Comparison of ENCODE assay signal across 1 mouse cellular context in the genomic region with DNA sequence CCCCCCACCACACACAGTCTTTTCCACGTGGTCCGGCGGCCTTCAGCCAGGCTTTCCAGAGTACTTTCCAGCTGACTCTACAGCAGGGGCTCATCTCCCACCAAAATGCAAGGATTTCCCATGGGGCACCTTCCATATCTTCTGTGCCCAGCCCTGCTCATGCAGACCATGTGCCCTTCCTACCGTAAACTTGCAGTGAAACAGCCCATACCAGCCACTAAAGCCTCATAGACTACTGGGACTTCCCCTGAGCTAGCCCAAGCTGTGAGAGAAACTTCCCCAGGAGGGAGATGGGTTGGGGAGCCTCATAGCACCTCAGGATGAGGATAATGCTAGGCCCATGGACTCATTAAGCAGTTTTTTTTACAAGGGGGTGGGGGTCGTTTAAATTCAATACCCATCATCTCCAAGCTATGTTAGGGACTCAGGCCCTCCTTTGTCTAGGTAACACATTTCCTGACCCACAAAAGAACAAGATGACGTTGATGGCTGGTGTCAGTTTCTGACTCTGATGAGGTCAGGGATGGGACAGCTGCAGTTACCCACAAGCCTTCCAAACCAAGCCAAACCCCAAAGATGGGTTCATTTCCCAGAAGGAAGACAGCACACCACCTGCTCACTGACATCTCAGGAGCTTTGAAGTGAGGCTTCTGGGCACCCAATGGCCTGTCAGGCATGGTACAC.
TF ChIP-seq lines count a peak whose summit lies in the region.

No protein-coding gene starts in this region.

TF ChIP-seq in CH12.LX, 34 proteins besides CTCF, POLR2A, EP300 and RAD21 (continued from another document):
- TF ChIP-seq ZMIZ1 (IDR thresholded peaks at IDR 0.05; ENCODE audit: low read depth, low read length) (no peak; the same call in 1 of the 2 replicates), MAX (IDR thresholded peaks at IDR 0.05; ENCODE audit: low read length) (peak; percentile 92), MEF2A (IDR thresholded peaks at IDR 0.05; ENCODE audit: borderline replicate concordance, low read depth, low read length) (0 out of 2 replicates have a peak, but pooled peaks have one; percentile 35), PAX5 (IDR thresholded peaks at IDR 0.05; ENCODE audit: low read length) (no peak), TBP (conservative IDR thresholded peaks at IDR 0.05; ENCODE audit: low read depth, low read length) (no peak), ETS1 (conservative IDR thresholded peaks at IDR 0.05; ENCODE audit: low read depth, low read length) (peak; percentile 89), CHD1 (IDR thresholded peaks at IDR 0.05; ENCODE audit: low read depth, low read length) (peak; percentile 67; the same call in 1 of the 2 replicates), BHLHE40 (IDR thresholded peaks at IDR 0.05; ENCODE audit: low read depth, low read length) (peak; percentile 65), ZKSCAN1 (IDR thresholded peaks at IDR 0.05; ENCODE audit: borderline replicate concordance, low read depth, low read length) (no peak), TCF12 (IDR thresholded peaks at IDR 0.05; ENCODE audit: low read depth, low read length) (peak; percentile 63; the same call in 1 of the 2 replicates), SIN3A (IDR thresholded peaks at IDR 0.05; ENCODE audit: low read length) (peak; percentile 85), POLR2AphosphoS2 (IDR thresholded peaks at IDR 0.05; ENCODE audit: low read depth, low read length) (no peak), NELFE (IDR thresholded peaks at IDR 0.05; ENCODE audit: low read depth, low read length) (peak; percentile 43; the same call in 1 of the 2 replicates), IRF4 (IDR thresholded peaks at IDR 0.05; ENCODE audit: low read depth, low read length) (peak; percentile 57), CHD2 (IDR thresholded peaks at IDR 0.05; ENCODE audit: low read length) (no peak), JUND (conservative IDR thresholded peaks at IDR 0.05; ENCODE audit: low read depth, low read length) (0 out of 2 replicates have a peak, but pooled peaks have one; percentile 27), SMC3 (IDR thresholded peaks at IDR 0.05; ENCODE audit: low read depth, low read length) (no peak)
